Mouse (Mus musculus): ENCODE measurements around the gene Atp6v0e. TPM values are rescaled to one million over a fixed set of nuclear protein-coding genes. Genes with fewer than 3 reads are reported as not detected.

The Atp6v0e gene
- total RNA-seq, 2 experiments from 2014 or later: 41.3 to 44.1 TPM

DNA sequence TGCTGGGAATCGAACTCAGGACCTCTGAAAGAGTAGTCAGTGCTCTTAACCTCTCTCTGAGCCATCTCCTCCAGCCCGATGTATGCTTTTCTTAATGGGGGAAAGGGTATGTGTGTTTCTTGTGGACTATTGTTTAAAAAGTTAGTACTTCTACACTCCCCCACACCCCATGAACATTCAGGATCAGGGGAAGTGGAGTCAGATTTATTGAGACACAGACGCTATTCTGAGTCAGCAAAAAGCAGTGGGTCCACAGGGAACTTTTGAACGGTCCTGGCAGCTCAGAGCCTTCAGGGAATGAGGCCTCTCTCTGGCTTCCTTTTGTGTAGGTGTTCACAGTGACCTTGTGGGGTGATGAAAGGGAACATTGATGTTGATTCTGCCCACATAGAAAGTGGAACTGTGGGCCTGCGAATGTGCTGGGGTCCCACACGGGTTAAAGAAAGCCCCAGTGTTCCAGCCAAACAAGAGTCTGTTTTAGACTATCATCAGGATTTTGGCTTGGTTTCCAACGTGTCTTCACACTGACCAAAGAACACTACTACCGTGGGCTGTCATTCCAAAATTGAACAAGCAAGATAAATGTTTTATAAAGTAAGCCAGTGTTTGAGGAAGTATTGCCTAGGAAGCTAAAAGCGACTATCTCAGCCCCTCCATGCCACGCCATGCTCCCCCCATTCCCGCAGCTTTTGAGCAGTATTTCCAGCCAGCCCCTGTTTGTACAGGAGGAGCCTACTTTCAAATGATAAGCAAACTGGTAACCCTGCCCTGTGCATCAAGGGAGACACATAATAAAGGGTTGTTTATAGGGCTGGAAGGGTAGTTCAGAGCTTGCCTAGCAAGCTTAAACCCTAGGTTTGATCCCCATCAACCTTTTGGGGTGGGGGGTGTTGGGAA, 42.7 kb downstream of the Atp6v0e start:
- intact Hi-C loops (cut with DNase I): no loop called here
- DNase-seq (ENCODE audit: low spot score in 2 of 2): no peak

- intact Hi-C loops (cut with DNase I): no loop called here
- DNase-seq (ENCODE audit: low spot score in 2 of 2): no peak
These were observed 44.0 kb downstream of the Atp6v0e start for GRCm38 (mm10) chr17:26707066-26707465.

DNA sequence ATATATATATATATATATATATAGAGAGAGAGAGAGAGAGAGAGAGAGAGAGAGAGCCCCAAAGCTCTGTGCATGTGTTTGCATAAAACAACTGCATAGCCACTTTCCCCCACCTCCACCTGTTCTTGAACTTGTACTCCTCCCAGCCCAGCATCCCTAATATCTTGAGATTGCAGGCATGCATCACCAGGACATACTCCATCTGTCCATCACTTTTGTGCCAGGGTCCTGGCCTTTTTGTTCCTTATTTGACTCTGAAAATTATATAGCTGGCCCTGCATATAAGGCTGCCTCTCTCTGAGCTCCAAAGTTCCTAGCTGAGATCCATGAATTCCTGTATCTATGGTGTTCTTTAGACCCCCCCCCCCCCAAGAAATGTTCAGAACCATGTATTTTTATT, 45.5 kb downstream of the Atp6v0e start:
- intact Hi-C loops (cut with DNase I): no loop called here
- no peak for DNase-seq (ENCODE audit: low spot score in 2 of 2)

- DNase-seq (ENCODE audit: low spot score in 2 of 2): peak; percentile 43 to 51
These were observed 46.1 kb downstream of the Atp6v0e start for GRCm38 (mm10) chr17:26708993-26709590.

DNA sequence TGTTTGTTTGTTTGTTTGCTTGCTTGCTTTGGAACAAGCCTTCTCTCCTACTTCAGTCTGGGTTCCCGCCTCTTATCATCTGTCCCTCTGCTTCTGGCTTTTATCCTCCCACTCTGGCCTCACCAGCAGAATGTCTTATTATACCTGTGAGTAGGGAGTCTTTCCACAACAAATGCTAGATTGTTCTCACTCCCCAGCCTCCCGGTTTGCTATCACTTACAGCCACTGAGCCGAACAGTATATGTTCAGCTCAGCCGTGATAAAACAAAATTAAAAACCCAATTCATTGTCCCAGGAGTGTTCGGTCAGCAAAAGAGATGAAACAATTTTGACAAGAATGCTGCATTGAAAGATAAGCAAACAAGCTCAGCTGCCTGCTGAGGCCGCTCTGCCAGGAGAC, 47.0 kb downstream of the Atp6v0e start:
- DNase-seq (ENCODE audit: low spot score in 2 of 2): no peak
- intact Hi-C loops (cut with DNase I): no loop called here

More at GRCm38 (mm10) chr17:26708993-26709590, 46.1 kb downstream of the Atp6v0e start:
- intact Hi-C loops (cut with DNase I): no loop called here

- intact Hi-C loops (cut with DNase I): loop anchor here (1.0 to 5.0 kb wide), 2 partner anchors 39 to 53 kb away; partner anchors contain the start of gene Atp6v0e
These were observed 52.3 kb downstream of the Atp6v0e start, which contains the start of gene Crebrf for GRCm38 (mm10) chr17:26715271-26715758. TSS of gene Crebrf (plus strand) at chr17:26715650.

DNA sequence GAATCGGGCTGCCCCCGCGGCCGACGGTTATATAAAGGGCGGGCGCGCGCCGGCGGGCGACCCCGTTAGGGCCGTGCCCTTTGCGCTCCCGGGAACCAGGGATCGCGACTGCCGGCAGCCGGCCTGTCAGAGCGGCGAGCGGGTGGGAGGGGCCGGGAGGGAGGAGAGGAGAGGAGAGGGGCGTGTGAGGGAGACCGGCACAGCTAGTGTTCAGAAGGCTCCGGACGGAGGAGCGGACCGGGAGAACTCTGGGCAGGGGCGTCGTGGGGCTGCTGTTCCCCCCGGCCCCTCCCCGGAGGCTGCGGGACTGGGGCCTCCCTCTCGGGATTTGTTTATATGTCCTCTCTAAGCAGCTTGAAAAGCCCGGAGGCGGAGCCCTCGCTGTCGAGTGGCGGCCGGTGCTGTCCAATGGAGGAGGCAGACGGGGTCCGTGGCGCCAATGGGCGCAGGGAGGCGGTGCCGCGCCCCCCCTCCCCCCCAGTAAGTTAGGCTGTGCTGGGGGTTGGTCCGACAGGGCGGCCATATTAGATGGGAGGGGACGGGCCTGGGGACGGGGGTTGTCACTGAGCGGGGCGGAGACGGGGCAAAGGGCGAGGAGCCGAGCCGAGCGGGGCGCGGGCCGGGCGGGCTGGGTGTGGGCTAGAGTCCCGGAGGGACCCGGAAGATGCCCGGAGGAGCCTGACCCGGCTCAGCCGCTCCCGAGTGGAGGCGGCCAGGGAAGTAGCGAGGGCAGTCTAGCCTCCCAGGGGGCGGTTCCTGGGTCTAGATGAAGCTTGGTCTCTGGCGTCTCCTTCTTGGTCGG, 53.1 kb downstream of the Atp6v0e start:
- peak; percentile 95 for DNase-seq (ENCODE audit: low spot score in 2 of 2)
- intact Hi-C loops (cut with DNase I): loop anchor here (1.0 to 5.0 kb wide), 2 partner anchors 40 to 54 kb away; partner anchors contain the start of gene Atp6v0e

More at GRCm38 (mm10) chr17:26715271-26715758, 52.3 kb downstream of the Atp6v0e start, which contains the start of gene Crebrf:
- DNase-seq (ENCODE audit: low spot score in 2 of 2): peak; percentile 98 to 100

DNA sequence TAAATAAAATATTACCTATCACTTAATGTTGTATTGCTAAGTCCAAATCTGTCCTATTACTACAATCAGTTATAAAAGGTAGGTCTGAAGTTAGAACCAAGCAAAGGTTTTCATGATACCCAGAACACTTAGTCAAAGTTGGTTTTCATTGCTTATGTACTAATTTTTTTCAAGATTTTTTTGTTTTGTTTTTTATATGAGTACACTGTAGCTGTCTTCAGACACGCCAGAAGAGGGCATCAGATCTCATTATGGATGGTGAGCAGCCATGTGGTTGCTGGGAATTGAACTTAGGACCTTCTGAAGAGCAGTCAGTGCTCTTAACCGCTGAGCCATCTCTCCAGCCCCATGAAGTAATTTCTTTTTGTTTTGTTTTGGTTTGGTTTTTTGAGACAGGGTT, 54.8 kb downstream of the Atp6v0e start:
- DNase-seq (ENCODE audit: low spot score in 2 of 2): no peak
- intact Hi-C loops (cut with DNase I): loop anchor here (5.0 kb wide), 1 partner anchor 56 kb away; the partner anchor contains the start of gene Atp6v0e

DNA sequence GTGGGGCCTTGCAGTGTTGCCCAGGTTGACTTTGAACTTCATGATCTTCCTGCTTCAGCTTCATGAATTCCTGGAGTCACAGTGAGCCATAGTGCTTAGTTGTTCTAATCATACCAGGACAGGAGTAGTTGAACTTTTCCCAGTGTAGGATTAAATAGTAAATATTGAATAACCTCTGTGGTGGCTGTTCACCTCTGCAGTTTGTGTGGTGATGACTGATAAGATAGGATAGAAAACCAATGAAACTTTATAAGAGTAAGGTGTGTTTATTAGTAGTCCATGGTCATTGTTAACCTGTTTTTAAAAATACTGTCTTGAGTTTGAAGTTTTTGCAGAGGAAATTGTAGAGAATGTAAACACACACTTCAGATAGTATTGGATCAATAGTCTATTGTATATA, 56.4 kb downstream of the Atp6v0e start:
- DNase-seq (ENCODE audit: low spot score in 2 of 2): no peak
- intact Hi-C loops (cut with DNase I): loop anchor here (5.0 kb wide), 1 partner anchor 57 kb away; the partner anchor contains the start of gene Atp6v0e

DNA sequence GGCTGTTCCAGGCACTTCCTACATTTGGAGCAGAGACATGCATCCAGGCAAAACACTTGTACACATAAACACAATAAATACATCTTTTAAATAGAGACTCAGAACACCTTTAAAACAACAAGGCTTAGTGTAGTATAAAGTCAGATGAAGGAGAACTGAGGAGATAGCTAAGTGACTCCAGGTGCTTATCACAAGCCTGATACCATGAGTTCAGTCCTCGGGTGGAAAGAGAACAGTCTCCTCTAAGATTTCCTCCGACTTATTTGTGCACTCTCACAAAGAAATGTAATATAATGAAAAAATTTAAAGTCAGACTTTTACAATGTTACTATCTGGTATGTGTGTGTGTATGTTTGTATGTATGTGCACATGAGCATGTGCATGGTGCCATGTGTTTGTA, 58.8 kb downstream of the Atp6v0e start:
- DNase-seq (ENCODE audit: low spot score in 2 of 2): no peak
- intact Hi-C loops (cut with DNase I): no loop called here

- no peak for DNase-seq (ENCODE audit: low spot score in 2 of 2)
- intact Hi-C loops (cut with DNase I): no loop called here
These were observed 61.8 kb downstream of the Atp6v0e start for GRCm38 (mm10) chr17:26724790-26725189.

- no peak for DNase-seq (ENCODE audit: low spot score in 2 of 2)
- intact Hi-C loops (cut with DNase I): no loop called here
These were observed 63.6 kb downstream of the Atp6v0e start for GRCm38 (mm10) chr17:26726674-26727073.

GRCm38 (mm10) chr17:26727110-26727755, 64.2 kb downstream of the Atp6v0e start:
- DNase-seq (ENCODE audit: low spot score in 2 of 2): no peak
- intact Hi-C loops (cut with DNase I): no loop called here

GRCm38 (mm10) chr17:26742581-26742980, 79.5 kb downstream of the Atp6v0e start:
- DNase-seq (ENCODE audit: low spot score in 2 of 2): no peak
- intact Hi-C loops (cut with DNase I): no loop called here

DNA sequence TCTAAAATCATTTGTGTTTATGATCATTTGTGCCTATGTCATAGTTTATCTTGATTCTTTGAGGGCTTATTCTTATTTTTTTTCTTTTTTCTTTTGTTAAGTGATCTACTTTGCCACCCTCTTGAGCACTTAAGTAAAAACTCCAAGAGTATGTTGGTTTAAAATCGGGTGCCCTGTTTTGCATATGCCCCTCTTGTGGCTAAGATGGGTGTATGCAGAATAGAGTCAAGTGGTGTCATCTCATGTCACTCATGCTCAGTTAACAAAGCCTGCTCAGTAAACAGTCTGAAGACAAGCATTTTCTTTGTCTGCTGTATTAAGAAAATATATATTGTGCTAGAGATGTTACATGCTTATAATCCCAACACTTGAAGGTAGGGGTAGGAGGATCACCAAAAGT, 80.3 kb downstream of the Atp6v0e start:
- no peak for DNase-seq (ENCODE audit: low spot score in 2 of 2)
- intact Hi-C loops (cut with DNase I): no loop called here

Measured in left cerebral cortex, postnatal 36 days (tissue).